Mouse (Mus musculus) layer of hippocampus, postnatal 14 days (tissue): ENCODE results near the gene Fcer2a. TPM values are rescaled to one million over a fixed set of nuclear protein-coding genes. Genes with fewer than 3 reads are reported as not detected.

Source experiments
- total RNA-seq, 2 experiments: library from RNA; stranded (reverse); gene quantifications; 2 replicates each; pipeline ENCODE4 v1.2.3; 2021

Fcer2a gene
- total RNA-seq, 2 experiments from 2014 or later, result not detected

Other genes with a start within 250 kb of the Fcer2a start
- 1 to 10 TPM in 1 of 2 experiments, under 1 TPM in 1; 0.91 to 1.8 TPM for gene Pex11g, start 226.5 kb downstream of the Fcer2a start, total RNA-seq
- gene Tex45, start 223.3 kb downstream of the Fcer2a start, total RNA-seq, result under 1 TPM in 1 of 2 experiments, not detected in 1; 0.28 TPM
- gene Zfp358, start 201.0 kb downstream of the Fcer2a start, total RNA-seq, result 10 to 100 TPM; 25.3 to 27.4 TPM
- gene Mcoln1, start 193.7 kb downstream of the Fcer2a start, total RNA-seq, result 10 to 100 TPM; 63.3 to 77.4 TPM
- 10 to 100 TPM; 64.8 to 71.0 TPM for gene Pnpla6, start 178.8 kb downstream of the Fcer2a start, total RNA-seq
- not detected for gene C330021F23Rik, start 126.2 kb downstream of the Fcer2a start, total RNA-seq
- 10 to 100 TPM; 45.8 to 49.8 TPM for gene Camsap3, start 106.9 kb downstream of the Fcer2a start, total RNA-seq
- gene Xab2, start 72.9 kb downstream of the Fcer2a start, total RNA-seq, result 10 to 100 TPM; 33.1 to 34.9 TPM
- gene Pet100, start 72.6 kb downstream of the Fcer2a start, total RNA-seq, result 10 to 100 TPM; 80.0 to 95.8 TPM
- 1 to 10 TPM in 1 of 2 experiments, not detected in 1; 2.1 TPM for gene Pcp2, start 68.6 kb downstream of the Fcer2a start, total RNA-seq
- gene Stxbp2, start 63.2 kb downstream of the Fcer2a start, total RNA-seq, result 10 to 100 TPM; 34.0 to 51.8 TPM
- gene Retn, start 38.4 kb downstream of the Fcer2a start, total RNA-seq, result under 1 TPM; 0.39 to 0.45 TPM
- under 1 TPM in 1 of 2 experiments, not detected in 1; 0.33 TPM for gene Mcemp1, start 28.4 kb downstream of the Fcer2a start, total RNA-seq
- gene Fcor, start 21.8 kb downstream of the Fcer2a start, total RNA-seq, result 10 to 100 TPM; 19.8 to 23.4 TPM
- 10 to 100 TPM; 27.9 to 28.5 TPM for gene Trappc5, start 17.9 kb downstream of the Fcer2a start, total RNA-seq
- not detected for gene Clec4g, start 26.5 kb upstream of the Fcer2a start, total RNA-seq
- gene Cd209a, start 54.8 kb upstream of the Fcer2a start, total RNA-seq, result not detected
- gene Cd209e, start 160.1 kb upstream of the Fcer2a start, total RNA-seq, result not detected
- not detected for gene Cd209d, start 184.4 kb upstream of the Fcer2a start, total RNA-seq
- gene Cd209b, start 232.7 kb upstream of the Fcer2a start, total RNA-seq, result under 1 TPM; 0.45 to 0.53 TPM